ENCODE assay signal across 8 mouse cellular contexts in genomic region chr7:4925441-4926381, GRCm38 (mm10). TPM values are rescaled to one million over a fixed set of nuclear protein-coding genes. Genes with fewer than 3 reads are reported as not detected.
A peak's percentile ranks its signal among the peaks of the same experiment; 100 is the strongest.
DNase-seq lines count a peak whose midpoint lies in the region; ATAC-seq and TF ChIP-seq lines count a peak whose summit lies in the region.

Gene Ssc5d (plus strand): TSS chr7:4925785.

- no peaks in the 10 kb centered on the region for H3K27me3 ChIP-seq in hindbrain, embryonic 14.5 days (ENCODE audit: control insufficient read depth, insufficient read depth, low read length)
- no peaks in the 10 kb centered on the region for H3K27me3 ChIP-seq in midbrain, embryonic 10.5 days (ENCODE audit: low read depth, poor library complexity, severe bottlenecking)

- H3K9me3 ChIP-seq in hindbrain, embryonic 14.5 days (ENCODE audit: control insufficient read depth, low read length) = no peaks in the 10 kb centered on the region
- H3K9me3 ChIP-seq in midbrain, embryonic 10.5 days (replicated peaks) = no peaks in the 10 kb centered on the region

- peaks cover 6% of the 10 kb centered on the region for H3K36me3 ChIP-seq in hindbrain, embryonic 14.5 days (replicated peaks; ENCODE audit: control insufficient read depth, insufficient read depth)
- H3K36me3 ChIP-seq in midbrain, embryonic 10.5 days = peaks cover 9% of the 10 kb centered on the region

- TF ChIP-seq POLR2A in bone marrow macrophage, adult 2 months (IDR thresholded peaks at IDR 0.05; ENCODE audit: borderline replicate concordance, low read depth, low read length) = no peak

- H3K27ac ChIP-seq in bone marrow macrophage, adult 2 months (ENCODE audit: insufficient read depth, low read depth, low read length) = peak within 1 kb of the TSS; percentile 82
- H3K27ac ChIP-seq in hindbrain, embryonic 14.5 days = peak within 1 kb of the TSS; percentile 98
- H3K27ac ChIP-seq in midbrain, embryonic 10.5 days (replicated peaks) = peak within 1 kb of the TSS; percentile 94

- DNase-seq in cerebellum, adult 18-20 months = peak; percentile 3 to 17
- no peak for DNase-seq in cerebellum, postnatal 25 days
- peak; percentile 57 to 75 for DNase-seq in gastrocnemius, adult 8-10 months (ENCODE audit: low spot score in 2 of 2)
- no peak for DNase-seq in hindbrain, embryonic 14.5 days (ENCODE audit: low spot score)
- DNase-seq in midbrain, embryonic 10.5 days (ENCODE audit: low spot score) = peak; percentile 68
- DNase-seq in spleen, postnatal 14 days (ENCODE audit: low spot score in 2 of 2) = no peak
- no peak for DNase-seq in thymus, postnatal 10 days (ENCODE audit: low spot score in 2 of 2)

- no peak for ATAC-seq in hindbrain, embryonic 14.5 days (ENCODE audit: low FRiP score)

- peak within 1 kb of the TSS; percentile 33 for H3K4me3 ChIP-seq in bone marrow macrophage, adult 2 months (ENCODE audit: insufficient read depth, low read length)
- no peak within 1 kb of the TSS for H3K4me3 ChIP-seq in hindbrain, embryonic 14.5 days (replicated peaks; ENCODE audit: low read length)
- H3K4me3 ChIP-seq in midbrain, embryonic 10.5 days = peak within 1 kb of the TSS; percentile 59

- TF ChIP-seq CTCF in bone marrow macrophage, adult 2 months (IDR thresholded peaks at IDR 0.05; ENCODE audit: low read depth, low read length) = no peak

- peak within 1 kb of the TSS; percentile 82 for H3K4me2 ChIP-seq in hindbrain, embryonic 14.5 days (replicated peaks)

- H3K4me1 ChIP-seq in bone marrow macrophage, adult 2 months (ENCODE audit: control insufficient read depth, insufficient read depth, low read length) = peaks cover 27% of the 10 kb centered on the region
- H3K4me1 ChIP-seq in hindbrain, embryonic 14.5 days (replicated peaks; ENCODE audit: control insufficient read depth, insufficient read depth, low read length) = peaks cover 38% of the 10 kb centered on the region
- H3K4me1 ChIP-seq in midbrain, embryonic 10.5 days = peaks cover 75% of the 10 kb centered on the region

- peak within 1 kb of the TSS; percentile 66; the same call in 1 of the 2 replicates for H3K9ac ChIP-seq in hindbrain, embryonic 14.5 days

- 3% methylated on average over 6 of the region's 6 CpGs for WGBS in hindbrain, embryonic 14.5 days
- 2% methylated on average over 5 of the region's 6 CpGs for WGBS in midbrain, embryonic 10.5 days

RNA-seq across cellular contexts. Expression of gene Ssc5d, which starts in this region (rescaled TPM):
- polyA plus RNA-seq in bone marrow macrophage, adult 2 months (2012; ENCODE audit: insufficient read depth, insufficient read length, missing spikeins) = 0.24 TPM in 1 of 2 replicates, not detected in the other
- total RNA-seq in gastrocnemius, adult 8-10 months (2022) = 1 to 10 TPM; 1.9 to 4.6 (median 2.5) TPM
- 0.74 and 0.82 TPM in 2 replicates for polyA plus RNA-seq in hindbrain, embryonic 14.5 days (2014; fragmentation: Nextera tagmentation; extraction: Ambion mirVana)
- polyA plus RNA-seq in midbrain, embryonic 10.5 days (2016; fragmentation: Nextera tagmentation; extraction: Ambion mirVana) = 1.6 and 1.9 TPM in 2 replicates

Comparison
In these comparisons a context has a peak if more than half of its experiments do, and no peak if none do; other contexts are left out.
1. DNase-seq: peak in cerebellum, adult 18-20 months (2 of 2), gastrocnemius, adult 8-10 months (2 of 2) and midbrain, embryonic 10.5 days (single experiment); none in cerebellum, postnatal 25 days (0 of 2), hindbrain, embryonic 14.5 days (single experiment), spleen, postnatal 14 days (0 of 2) and thymus, postnatal 10 days (0 of 2).
2. Peak in every context shown above with its lines, with median percentiles within 50 percentile points of each other: H3K27ac ChIP-seq.